ENCODE assay signal across 8 mouse cellular contexts in genomic region chr19:16598653-16599297, GRCm38 (mm10).
DNase-seq lines count a peak whose midpoint lies in the region; ATAC-seq lines count a peak whose summit lies in the region.

No protein-coding gene starts in this region.

- intact Hi-C loops in left cerebral cortex, postnatal 4 days (cut with DNase I) = loop anchor here (1.0 to 5.0 kb wide), 3 partner anchors 161 to 534 kb away; partner anchors contain the start of gene Gna14
- intact Hi-C loops in left cerebral cortex, postnatal 36 days (cut with DNase I) = loop anchor here (5.0 kb wide), 2 partner anchors 161 to 241 kb away; partner anchors contain the start of gene Gna14

- H3K27ac ChIP-seq in limb, embryonic 13.5 days = no peak overlapping the region
- H3K27ac ChIP-seq in neural tube, embryonic 15.5 days (replicated peaks) = no peak overlapping the region

- H3K9me3 ChIP-seq in limb, embryonic 13.5 days = no peaks in the 10 kb centered on the region
- no peaks in the 10 kb centered on the region for H3K9me3 ChIP-seq in neural tube, embryonic 15.5 days (replicated peaks)

- no peak overlapping the region for H3K4me3 ChIP-seq in limb, embryonic 13.5 days
- no peak overlapping the region for H3K4me3 ChIP-seq in neural tube, embryonic 15.5 days (replicated peaks)

- no peaks in the 10 kb centered on the region for H3K36me3 ChIP-seq in limb, embryonic 13.5 days
- no peaks in the 10 kb centered on the region for H3K36me3 ChIP-seq in neural tube, embryonic 15.5 days

- ATAC-seq in granulocyte monocyte progenitor cell, adult 5-6 weeks (replicated peaks; ENCODE audit: poor library complexity, severe bottlenecking) = peak; percentile 20; the same call in 1 of the 2 replicates
- peak; percentile 84 for ATAC-seq in limb, embryonic 13.5 days (ENCODE audit: low FRiP score, low read depth)
- ATAC-seq in neural tube, embryonic 15.5 days (ENCODE audit: low FRiP score) = peak; percentile 74

- no peak overlapping the region for H3K9ac ChIP-seq in limb, embryonic 13.5 days
- H3K9ac ChIP-seq in neural tube, embryonic 15.5 days (replicated peaks) = peak overlapping the region; percentile 23

- peaks cover 8% of the 10 kb centered on the region for H3K4me1 ChIP-seq in limb, embryonic 13.5 days
- peaks cover 7% of the 10 kb centered on the region for H3K4me1 ChIP-seq in neural tube, embryonic 15.5 days

- WGBS in limb, embryonic 13.5 days = 29% methylated on average over 11 of the region's 11 CpGs
- WGBS in neural tube, embryonic 15.5 days = 51% methylated on average over 11 of the region's 11 CpGs

- H3K4me2 ChIP-seq in limb, embryonic 13.5 days (replicated peaks) = peak overlapping the region; percentile 43
- peak overlapping the region; percentile 34 for H3K4me2 ChIP-seq in neural tube, embryonic 15.5 days

- DNase-seq in left cerebral cortex, postnatal 4 days = peak; percentile 9
- no peak for DNase-seq in left cerebral cortex, adult 8-10 months (ENCODE audit: low spot score in 2 of 2)
- DNase-seq in left cerebral cortex, postnatal 36 days (ENCODE audit: low spot score in 2 of 2) = no peak
- no peak for DNase-seq in testis, postnatal 10 days (ENCODE audit: low spot score)
- no peak for DNase-seq in gastrocnemius, adult 8-10 months (ENCODE audit: low spot score in 2 of 2)

- H3K27me3 ChIP-seq in limb, embryonic 13.5 days = no peaks in the 10 kb centered on the region
- no peaks in the 10 kb centered on the region for H3K27me3 ChIP-seq in neural tube, embryonic 15.5 days (replicated peaks)

Comparison
In these comparisons a context has a peak if more than half of its experiments do, and no peak if none do; other contexts are left out.
1. ATAC-seq: peak in every context shown above with its lines; median percentile 84 in limb, embryonic 13.5 days; 74 in neural tube, embryonic 15.5 days; 20 in granulocyte monocyte progenitor cell, adult 5-6 weeks.